Comparison of ENCODE assay signal across 23 mouse cellular contexts in the genomic region with DNA sequence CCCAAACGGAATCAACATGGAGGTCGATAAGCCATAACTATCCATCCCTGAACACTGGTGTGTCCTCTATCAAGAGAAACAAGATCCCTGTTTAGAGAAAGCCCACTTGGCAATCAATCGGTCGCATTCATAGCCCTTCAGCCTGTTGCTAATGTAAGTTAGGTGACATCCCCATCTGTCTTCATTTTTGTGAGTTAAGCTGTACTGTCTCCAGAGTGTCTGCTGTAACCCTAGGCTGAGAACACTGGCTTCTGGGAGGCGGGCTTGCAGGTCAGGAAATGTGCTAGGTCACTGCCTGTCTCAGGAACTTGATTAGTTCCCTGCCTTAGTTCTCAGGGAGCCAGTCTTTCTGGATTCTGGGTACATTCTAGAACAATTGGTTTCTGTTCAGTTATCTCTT.
A peak's percentile ranks its signal among the peaks of the same experiment; 100 is the strongest.
DNase-seq lines count a peak whose midpoint lies in the region; ATAC-seq and TF ChIP-seq lines count a peak whose summit lies in the region.
"Had no signal": no experiment of that assay in that cellular context is flagged by ENCODE, and none has a peak within 500 bp of the region (broad histone marks: within the 10 kb centered on the region; RNA-seq: fewer than 3 reads in every experiment).

No protein-coding gene starts in this region.

- H3K4me3 ChIP-seq in kidney, adult 2 months (ENCODE audit: insufficient read depth, low read depth, low read length) = no peak overlapping the region
- no peak overlapping the region for H3K4me3 ChIP-seq in stomach, embryonic 14.5 days (ENCODE audit: low read depth, low read length)
- no peak overlapping the region for H3K4me3 ChIP-seq in stomach, postnatal 0 days (ENCODE audit: low read depth, low read length)
- no peak overlapping the region for H3K4me3 ChIP-seq in hindbrain, embryonic 16.5 days (ENCODE audit: low read length)
- H3K4me3 ChIP-seq: embryonic facial prominence, embryonic 12.5 days; embryonic facial prominence, embryonic 15.5 days; gastrocnemius, adult 2 months; heart, embryonic 13.5 days had no signal

- TF ChIP-seq POLR2A in kidney, adult 2 months (IDR thresholded peaks at IDR 0.05; ENCODE audit: low read depth, low read length) = no peak

- no peaks in the 10 kb centered on the region for H3K4me1 ChIP-seq in kidney, adult 2 months (ENCODE audit: control insufficient read depth, insufficient read depth, low read length)
- H3K4me1 ChIP-seq in stomach, embryonic 14.5 days (ENCODE audit: control insufficient read depth, insufficient read depth, low read length) = peaks cover 16% of the 10 kb centered on the region
- no peaks in the 10 kb centered on the region for H3K4me1 ChIP-seq in stomach, postnatal 0 days (replicated peaks; ENCODE audit: control insufficient read depth, insufficient read depth)
- H3K4me1 ChIP-seq in hindbrain, embryonic 16.5 days (ENCODE audit: control insufficient read depth, insufficient read depth, low read depth, low read length) = no peaks in the 10 kb centered on the region
- H3K4me1 ChIP-seq: embryonic facial prominence, embryonic 12.5 days; heart, embryonic 13.5 days had no signal

- no peak for ATAC-seq in stomach, embryonic 14.5 days (ENCODE audit: insufficient number of reproducible peaks, insufficient read depth, low FRiP score, low read depth)
- no peak for ATAC-seq in stomach, postnatal 0 days (ENCODE audit: low FRiP score, low TSS enrichment)
- ATAC-seq in hindbrain, embryonic 16.5 days = no peak
- ATAC-seq: forebrain, embryonic 14.5 days; forebrain, postnatal 0 days; Patski had no signal

- H3K4me2 ChIP-seq in stomach, embryonic 14.5 days (replicated peaks; ENCODE audit: low read depth, low read length) = no peak overlapping the region
- H3K4me2 ChIP-seq in stomach, postnatal 0 days (replicated peaks; ENCODE audit: low read depth) = no peak overlapping the region
- H3K4me2 ChIP-seq in hindbrain, embryonic 16.5 days (ENCODE audit: low read length) = no peak overlapping the region
- H3K4me2 ChIP-seq: embryonic facial prominence, embryonic 12.5 days; embryonic facial prominence, embryonic 15.5 days; heart, embryonic 13.5 days; hindbrain, embryonic 14.5 days had no signal

- TF ChIP-seq CTCF in kidney, adult 2 months (conservative IDR thresholded peaks at IDR 0.05; ENCODE audit: insufficient read depth, insufficient read length, low read depth, low read length) = no peak
- TF ChIP-seq CTCF in stomach, postnatal 0 days (IDR thresholded peaks at IDR 0.05; ENCODE audit: low read depth) = no peak

- no peaks in the 10 kb centered on the region for H3K27me3 ChIP-seq in kidney, adult 2 months (replicated peaks; ENCODE audit: control insufficient read depth, insufficient read depth, low read length)
- H3K27me3 ChIP-seq in stomach, embryonic 14.5 days (ENCODE audit: control insufficient read depth, insufficient read depth, low read length) = no peaks in the 10 kb centered on the region
- H3K27me3 ChIP-seq in stomach, postnatal 0 days (ENCODE audit: control insufficient read depth, insufficient read depth, low read length) = no peaks in the 10 kb centered on the region
- no peaks in the 10 kb centered on the region for H3K27me3 ChIP-seq in hindbrain, embryonic 16.5 days (replicated peaks; ENCODE audit: control insufficient read depth, insufficient read depth, low read length)
- H3K27me3 ChIP-seq: CH12.LX; embryonic facial prominence, embryonic 12.5 days; embryonic facial prominence, embryonic 15.5 days; heart, embryonic 13.5 days; Patski had no signal

- TF ChIP-seq EP300 in stomach, postnatal 0 days (optimal IDR thresholded peaks at IDR 0.05) = no peak

- H3K9ac ChIP-seq in stomach, embryonic 14.5 days (replicated peaks; ENCODE audit: low read depth, low read length) = no peak overlapping the region
- H3K9ac ChIP-seq in stomach, postnatal 0 days (ENCODE audit: low read length) = no peak overlapping the region
- H3K9ac ChIP-seq in hindbrain, embryonic 16.5 days (ENCODE audit: low read depth, low read length) = no peak overlapping the region
- H3K9ac ChIP-seq: embryonic facial prominence, embryonic 12.5 days; embryonic facial prominence, embryonic 15.5 days; forebrain, postnatal 0 days; heart, embryonic 13.5 days; hindbrain, embryonic 14.5 days had no signal

- no peaks in the 10 kb centered on the region for H3K36me3 ChIP-seq in kidney, adult 2 months (ENCODE audit: control insufficient read depth, insufficient read depth, low read length)
- no peaks in the 10 kb centered on the region for H3K36me3 ChIP-seq in stomach, embryonic 14.5 days (ENCODE audit: control insufficient read depth, insufficient read depth, low read length)
- no peaks in the 10 kb centered on the region for H3K36me3 ChIP-seq in stomach, postnatal 0 days (ENCODE audit: control insufficient read depth, insufficient read depth, low read length)
- no peaks in the 10 kb centered on the region for H3K36me3 ChIP-seq in hindbrain, embryonic 16.5 days (ENCODE audit: control insufficient read depth, insufficient read depth, low read length)
- H3K36me3 ChIP-seq: embryonic facial prominence, embryonic 12.5 days; embryonic facial prominence, embryonic 15.5 days; G1E; heart, embryonic 13.5 days had no signal

- H3K27ac ChIP-seq in kidney, adult 2 months (ENCODE audit: insufficient read depth, low read depth, low read length) = no peak overlapping the region
- H3K27ac ChIP-seq in stomach, embryonic 14.5 days (ENCODE audit: low read length) = peak overlapping the region; percentile 30
- H3K27ac ChIP-seq in stomach, postnatal 0 days (replicated peaks) = no peak overlapping the region
- no peak overlapping the region for H3K27ac ChIP-seq in hindbrain, embryonic 16.5 days (ENCODE audit: low read depth, low read length)
- H3K27ac ChIP-seq: embryonic facial prominence, embryonic 12.5 days; embryonic facial prominence, embryonic 15.5 days; gastrocnemius, adult 2 months; heart, embryonic 13.5 days; hindbrain, embryonic 14.5 days had no signal

- DNase-seq in embryo, embryonic 10 days (ENCODE audit: low spot score) = peak; percentile 9
- DNase-seq in embryo, embryonic 11 days = no peak
- peak; percentile 25 for DNase-seq in kidney, adult 2 months
- no peak for DNase-seq in kidney, postnatal 25 days
- DNase-seq in stomach, postnatal 0 days (ENCODE audit: low spot score) = no peak
- DNase-seq: adrenal gland, postnatal 10 days; B cell, adult 2 months; cerebellum, adult 18-20 months; cerebellum, adult 9-10 months; forebrain, postnatal 0 days; gastrocnemius, adult 2 months; gastrocnemius, postnatal 14 days; heart, postnatal 4 days had no signal

- 61% methylated on average over 5 of the region's 5 CpGs for WGBS in kidney, adult 2 months
- WGBS in stomach, embryonic 14.5 days = 43% methylated on average over 5 of the region's 5 CpGs
- WGBS in stomach, postnatal 0 days = 52% methylated on average over 5 of the region's 5 CpGs
- 82% methylated on average over 5 of the region's 5 CpGs for WGBS in hindbrain, embryonic 16.5 days

- no peaks in the 10 kb centered on the region for H3K9me3 ChIP-seq in stomach, embryonic 14.5 days (ENCODE audit: control insufficient read depth, low read depth, low read length)
- no peaks in the 10 kb centered on the region for H3K9me3 ChIP-seq in stomach, postnatal 0 days (ENCODE audit: control insufficient read depth, low read length)
- H3K9me3 ChIP-seq in hindbrain, embryonic 16.5 days (ENCODE audit: control insufficient read depth, low read length) = no peaks in the 10 kb centered on the region
- H3K9me3 ChIP-seq: embryonic facial prominence, embryonic 12.5 days; embryonic facial prominence, embryonic 15.5 days; G1E; heart, embryonic 13.5 days had no signal

Comparison
In these comparisons a context has a peak if more than half of its experiments do, and no peak if none do; other contexts are left out.
1. DNase-seq: peak in embryo, embryonic 10 days (single experiment) and kidney, adult 2 months (single experiment); none in embryo, embryonic 11 days (single experiment), kidney, postnatal 25 days (0 of 2) and stomach, postnatal 0 days (single experiment).